12 mouse cellular contexts compared by ENCODE assay signal in genomic region chr14:53614341-53614740, GRCm38 (mm10).
A peak's percentile ranks its signal among the peaks of the same experiment; 100 is the strongest.
DNase-seq lines count a peak whose midpoint lies in the region; ATAC-seq and TF ChIP-seq lines count a peak whose summit lies in the region.
"Had no signal": no experiment of that assay in that cellular context is flagged by ENCODE, and none has a peak within 500 bp of the region (broad histone marks: within the 10 kb centered on the region; RNA-seq: fewer than 3 reads in every experiment).

No protein-coding gene starts in this region.

- no peak for TF ChIP-seq CTCF in cerebellum, adult 2 months (IDR thresholded peaks at IDR 0.05; ENCODE audit: borderline replicate concordance, insufficient read depth, low read depth, low read length)
- TF ChIP-seq CTCF in gastrocnemius, adult 2 months (IDR thresholded peaks at IDR 0.05), result no peak

- no peak for TF ChIP-seq POLR2A in cerebellum, adult 2 months (IDR thresholded peaks at IDR 0.05; ENCODE audit: borderline replicate concordance, insufficient read depth, low read length)

- no peak overlapping the region for H3K4me3 ChIP-seq in cerebellum, adult 2 months (replicated peaks; ENCODE audit: insufficient read depth, low read depth, low read length)
- H3K4me3 ChIP-seq in gastrocnemius, adult 2 months, result no peak overlapping the region
- H3K4me3 ChIP-seq: hindbrain, embryonic 15.5 days; liver, embryonic 15.5 days had no signal

- peak; percentile 18 to 26 for DNase-seq in cerebellum, postnatal 10 days
- no peak for DNase-seq in cerebellum, adult 2 months
- peak; percentile 3 to 6 for DNase-seq in left cerebral cortex, adult 18-20 months (ENCODE audit: low spot score in 2 of 2)
- no peak for DNase-seq in left cerebral cortex, adult 9 months (ENCODE audit: low spot score in 2 of 2)
- peak; percentile 74 for DNase-seq in ES-CJ7 (ENCODE audit: low read depth, low spot score)
- no peak for DNase-seq in gastrocnemius, adult 2 months
- DNase-seq: adrenal gland, postnatal 25 days; forebrain, postnatal 0 days had no signal

- H3K27ac ChIP-seq in cerebellum, adult 2 months (ENCODE audit: insufficient read depth, low read length), result no peak overlapping the region
- no peak overlapping the region for H3K27ac ChIP-seq in gastrocnemius, adult 2 months
- H3K27ac ChIP-seq: hindbrain, embryonic 15.5 days; liver, embryonic 15.5 days had no signal

- peak; percentile 84 for ATAC-seq in megakaryocyte-erythroid progenitor cell, adult 5-6 weeks (replicated peaks; ENCODE audit: low FRiP score, low TSS enrichment, poor library complexity, severe bottlenecking)
- ATAC-seq in inflammation-experienced regulatory T-cells, adult 6 months, result no peak
- ATAC-seq: forebrain, postnatal 0 days had no signal

- H3K27me3 ChIP-seq in cerebellum, adult 2 months (ENCODE audit: control insufficient read depth, insufficient read depth, low read length), result no peaks in the 10 kb centered on the region
- H3K27me3 ChIP-seq: hindbrain, embryonic 15.5 days; liver, embryonic 15.5 days had no signal

- H3K4me1 ChIP-seq in cerebellum, adult 2 months (ENCODE audit: control insufficient read depth, insufficient read depth, low read length), result no peaks in the 10 kb centered on the region
- H3K4me1 ChIP-seq: hindbrain, embryonic 15.5 days; liver, embryonic 15.5 days had no signal

- intact Hi-C loops in gastrocnemius, adult 2 months (cut with DNase I), result no loop called here

Comparison
In these comparisons a context has a peak if more than half of its experiments do, and no peak if none do; other contexts are left out.
1. DNase-seq: peak in cerebellum, postnatal 10 days (2 of 2), left cerebral cortex, adult 18-20 months (2 of 2) and ES-CJ7 (single experiment); none in cerebellum, adult 2 months (0 of 2), left cerebral cortex, adult 9 months (0 of 2) and gastrocnemius, adult 2 months (single experiment).